Mouse (Mus musculus): ENCODE results near the gene Pdpk1.

DNA sequence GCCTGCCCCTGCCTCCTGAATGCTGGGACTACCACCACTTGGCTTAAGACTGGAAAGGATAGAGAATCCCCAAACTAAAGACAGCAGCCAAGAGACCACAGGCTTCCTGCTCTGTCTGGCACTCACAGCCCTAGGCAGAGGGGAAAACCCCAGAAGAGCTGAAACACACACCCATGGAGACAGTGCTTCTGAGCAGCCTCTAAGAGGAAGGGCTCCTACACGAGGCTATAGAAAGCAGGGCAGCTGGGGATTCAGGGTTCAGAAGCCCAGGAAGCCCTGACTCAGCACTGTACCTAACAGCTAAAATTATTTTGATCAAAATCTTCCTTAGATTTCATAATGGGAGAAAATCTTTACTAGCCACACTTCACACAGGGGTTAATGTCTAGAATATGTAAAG is 66.1 kb downstream of the Pdpk1 start:
- TF ChIP-seq CTCF (IDR thresholded peaks at IDR 0.05) (no peak), EP300 (IDR thresholded peaks at IDR 0.05) (no peak)
